Mouse (Mus musculus) lung, postnatal 0 days (tissue): ENCODE measurements around the gene Tdrd3. TPM values are rescaled to one million over a fixed set of nuclear protein-coding genes. Genes with fewer than 3 reads are reported as not detected.

Experiments used
- ATAC-seq: fragments of 200-750 bp; cut with Nextera tagmentation; 2 replicates; pipeline ENCODE4 v1.8.0; 2017; ENCODE audit warnings: moderate library complexity
- DNase-seq: peaks from one replicate; pipeline ENCODE4 v3.0.0-alpha.2; 2016; ENCODE audit warnings: low spot score
- H3K27ac ChIP-seq: fragments of 300-500 bp; sonication (generic); 2 replicates; pipeline ENCODE4 v1.5.1; 2014; ENCODE audit warnings: antibody characterized with exemption, mild to moderate bottlenecking, low read length, mixed read lengths
- H3K27me3 ChIP-seq: fragments of 300-500 bp; sonication (generic); replicated peaks from 2 replicates; pipeline ENCODE4 v1.6.1; 2014; ENCODE audit warnings: low read length, mixed read lengths; ENCODE audit not compliant: insufficient read depth
- H3K36me3 ChIP-seq: fragments of 300-500 bp; sonication (generic); 2 replicates; pipeline ENCODE4 v1.6.1; 2014; ENCODE audit warnings: low read length, mixed read lengths; ENCODE audit not compliant: insufficient read depth
- H3K4me1 ChIP-seq: fragments of 300-500 bp; sonication (generic); 2 replicates; pipeline ENCODE4 v1.6.1; 2014; ENCODE audit warnings: antibody characterized with exemption, low read depth, low read length, mixed read lengths; ENCODE audit not compliant: insufficient read depth
- H3K4me2 ChIP-seq: fragments of 300-500 bp; sonication (generic); replicated peaks from 2 replicates; pipeline ENCODE4 v1.6.1; 2014; ENCODE audit warnings: low read depth, mild to moderate bottlenecking, low read length, moderate library complexity, mixed read lengths
- H3K4me3 ChIP-seq: fragments of 300-500 bp; sonication (generic); 2 replicates; pipeline ENCODE4 v1.5.1; 2014; ENCODE audit warnings: low read depth, low read length
- H3K9ac ChIP-seq: fragments of 300-500 bp; sonication (generic); replicated peaks from 2 replicates; pipeline ENCODE4 v1.6.1; 2014; ENCODE audit warnings: low read depth, mild to moderate bottlenecking
- H3K9me3 ChIP-seq: fragments of 300-500 bp; sonication (generic); 2 replicates; pipeline ENCODE4 v1.6.1; 2016; ENCODE audit warnings: low read length, mixed read lengths
- CTCF ChIP-seq: IDR thresholded peaks from 2 replicates; pipeline ENCODE4 v1.5.1; 2016; ENCODE audit warnings: antibody characterized with exemption, mild to moderate bottlenecking
- EP300 ChIP-seq: IDR thresholded peaks from 2 replicates; pipeline ENCODE4 v1.6.1; 2016; ENCODE audit warnings: antibody characterized with exemption, mild to moderate bottlenecking, control low read depth
- WGBS: fragments of 180-500 bp; shearing (Covaris S2); extraction: QIAGEN DNeasy Blood & Tissue Kit; methylation state at CpG from one replicate; pipeline ENCODE4 v1.1.7; 2014; 5-methylcytosine and 5-hydroxymethylcytosine counted together
- polyA plus RNA-seq: library from polyadenylated mRNA; unstranded; fragments of >200 nt; fragmentation: Nextera tagmentation; extraction: Ambion mirVana; gene quantifications from 2 replicates; pipeline ENCODE4 v1.2.1, GENCODE M21; 2015

The Tdrd3 gene
- polyA plus RNA-seq, 1 experiment from 2014 or later = 15.5 TPM

GRCm38 (mm10) chr14:87485888-87486287, 69.4 kb downstream of the Tdrd3 start:
- H3K4me2 ChIP-seq = no peak overlapping the region
- no peak for TF ChIP-seq EP300
- no peak for TF ChIP-seq CTCF
- H3K36me3 ChIP-seq = 0 out of 2 replicates have a peak, but pooled peaks cover 3% of the 10 kb centered on the region
- H3K27me3 ChIP-seq = no peaks in the 10 kb centered on the region
- H3K9ac ChIP-seq = no peak overlapping the region
- no peak for ATAC-seq
- WGBS = 69% methylated on average over 3 of the region's 3 CpGs
- H3K9me3 ChIP-seq = no peaks in the 10 kb centered on the region
- H3K4me1 ChIP-seq = no peaks in the 10 kb centered on the region
- no peak overlapping the region for H3K4me3 ChIP-seq
- DNase-seq = no peak
- no peak overlapping the region for H3K27ac ChIP-seq

- DNase-seq = no peak
- Histone ChIP-seq H3K4me3 (no peak overlapping the region), H3K27me3 (no peaks in the 10 kb centered on the region)
Observed at GRCm38 (mm10) chr14:87497955-87498594, 81.6 kb downstream of the Tdrd3 start.

GRCm38 (mm10) chr14:87505924-87506323, 89.5 kb downstream of the Tdrd3 start:
- H3K4me2 ChIP-seq = no peak overlapping the region
- no peaks in the 10 kb centered on the region for H3K27me3 ChIP-seq
- DNase-seq = no peak
- no peak for ATAC-seq
- H3K27ac ChIP-seq = no peak overlapping the region
- H3K36me3 ChIP-seq = 0 out of 2 replicates have a peak, but pooled peaks cover 12% of the 10 kb centered on the region
- H3K4me3 ChIP-seq = no peak overlapping the region
- no peak overlapping the region for H3K9ac ChIP-seq
- 72% methylated on average over 8 of the region's 8 CpGs for WGBS
- TF ChIP-seq CTCF = no peak
- no peak for TF ChIP-seq EP300
- no peaks in the 10 kb centered on the region for H3K9me3 ChIP-seq
- H3K4me1 ChIP-seq = no peaks in the 10 kb centered on the region

More at GRCm38 (mm10) chr14:87497955-87498594, 81.6 kb downstream of the Tdrd3 start:
- no peak overlapping the region for H3K9ac ChIP-seq
- H3K36me3 ChIP-seq = no peaks in the 10 kb centered on the region
- H3K4me2 ChIP-seq = no peak overlapping the region
- no peak for ATAC-seq
- H3K4me1 ChIP-seq = no peaks in the 10 kb centered on the region
- H3K9me3 ChIP-seq = no peaks in the 10 kb centered on the region
- H3K27ac ChIP-seq = no peak overlapping the region
- WGBS = 84% methylated on average over 11 of the region's 11 CpGs
- TF ChIP-seq CTCF (no peak), EP300 (no peak)

- H3K9ac ChIP-seq = no peak overlapping the region
- DNase-seq (no peak), ATAC-seq (no peak)
- H3K4me2 ChIP-seq = no peak overlapping the region
- no peak overlapping the region for H3K4me3 ChIP-seq
- H3K4me1 ChIP-seq = no peaks in the 10 kb centered on the region
- 72% methylated on average over 3 of the region's 3 CpGs for WGBS
- no peak overlapping the region for H3K27ac ChIP-seq
- no peaks in the 10 kb centered on the region for H3K27me3 ChIP-seq
- H3K36me3 ChIP-seq = no peaks in the 10 kb centered on the region
- TF ChIP-seq EP300 = no peak
- no peak for TF ChIP-seq CTCF
- no peaks in the 10 kb centered on the region for H3K9me3 ChIP-seq
Observed at GRCm38 (mm10) chr14:87515281-87515680, 98.8 kb downstream of the Tdrd3 start.

GRCm38 (mm10) chr14:87517381-87517780, 100.9 kb downstream of the Tdrd3 start:
- Histone ChIP-seq H3K4me1 (no peaks in the 10 kb centered on the region), H3K4me3 (no peak overlapping the region), H3K9me3 (no peaks in the 10 kb centered on the region), H3K27ac (no peak overlapping the region), H3K27me3 (no peaks in the 10 kb centered on the region), H3K36me3 (no peaks in the 10 kb centered on the region), H3K9ac (no peak overlapping the region), H3K4me2 (no peak overlapping the region)
- DNase-seq (no peak), ATAC-seq (no peak)
- 69% methylated on average over 4 of the region's 4 CpGs for WGBS
- TF ChIP-seq CTCF (no peak), EP300 (no peak)

- Histone ChIP-seq H3K4me3 (no peak overlapping the region), H3K9ac (no peak overlapping the region), H3K4me2 (no peak overlapping the region), H3K27me3 (no peaks in the 10 kb centered on the region), H3K36me3 (no peaks in the 10 kb centered on the region), H3K4me1 (no peaks in the 10 kb centered on the region), H3K27ac (no peak overlapping the region), H3K9me3 (no peaks in the 10 kb centered on the region)
- ATAC-seq (no peak), DNase-seq (no peak)
- no peak for TF ChIP-seq EP300
- no peak for TF ChIP-seq CTCF
- 92% methylated on average over 8 of the region's 8 CpGs for WGBS
Observed at GRCm38 (mm10) chr14:87531847-87532246, 115.4 kb downstream of the Tdrd3 start.
